Mouse (Mus musculus) spleen, postnatal 10 days (tissue): ENCODE data around the gene Fbxo33.
"Not testable (repeated sequence)": the region's sequence is repeated elsewhere in the genome, so short reads cannot be mapped to it uniquely, and the experiment has no call there.

Experiments
- DNase-seq, 2 experiments: peaks; one replicate each; pipeline ENCODE4 v3.0.0; 2021 to 2022; ENCODE audit warnings: low spot score in 2 of 2

Fbxo33 gene

DNA sequence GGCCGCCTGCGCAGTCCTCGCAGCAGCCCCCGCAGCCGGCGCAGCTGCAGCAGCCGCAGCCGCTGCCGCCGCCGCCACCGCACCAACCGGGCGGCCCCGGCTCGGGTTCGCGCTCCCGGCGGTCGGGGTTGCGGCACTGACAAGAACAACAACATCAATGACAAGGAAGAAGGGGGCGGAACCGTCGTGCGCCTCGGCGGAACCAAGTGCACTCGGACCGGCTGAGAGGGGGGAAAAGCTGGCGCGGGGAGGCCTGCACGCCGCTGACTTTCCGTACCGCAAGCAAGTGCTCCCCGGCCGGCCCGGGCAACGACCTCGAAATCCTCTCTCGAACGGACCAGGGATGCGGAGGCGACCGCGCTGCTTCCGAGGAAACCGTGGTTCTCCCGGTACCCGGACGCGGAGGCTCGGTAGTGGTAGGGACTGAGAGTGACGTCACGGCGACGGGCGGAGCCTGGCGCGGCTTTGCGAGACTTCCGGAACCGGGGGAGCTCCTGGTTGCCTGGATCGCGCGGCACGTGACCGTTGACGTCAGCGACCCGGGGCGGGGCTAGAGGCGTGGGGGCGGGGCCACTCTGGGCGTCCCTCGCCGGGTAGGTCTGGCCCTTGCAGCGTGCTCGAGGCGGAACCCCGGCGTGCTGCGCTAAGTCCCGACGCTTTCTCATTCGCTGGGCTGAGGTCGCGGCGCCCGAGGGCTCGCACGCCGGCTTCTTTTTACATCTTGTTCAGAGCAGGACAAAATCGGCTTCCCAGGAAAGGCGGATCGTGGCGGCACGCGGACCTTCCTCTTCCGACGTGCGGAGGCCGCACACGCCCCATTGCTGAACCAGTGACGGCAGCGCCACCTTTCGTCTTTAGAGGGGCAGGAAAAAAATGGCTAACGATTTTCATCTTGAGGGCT, at the start of gene Fbxo33:
Gene Fbxo33, minus strand, starts transcription at position 401 of the 901 bp plus-strand sequence.
- DNase-seq: peak; percentile 97 to 98

DNA sequence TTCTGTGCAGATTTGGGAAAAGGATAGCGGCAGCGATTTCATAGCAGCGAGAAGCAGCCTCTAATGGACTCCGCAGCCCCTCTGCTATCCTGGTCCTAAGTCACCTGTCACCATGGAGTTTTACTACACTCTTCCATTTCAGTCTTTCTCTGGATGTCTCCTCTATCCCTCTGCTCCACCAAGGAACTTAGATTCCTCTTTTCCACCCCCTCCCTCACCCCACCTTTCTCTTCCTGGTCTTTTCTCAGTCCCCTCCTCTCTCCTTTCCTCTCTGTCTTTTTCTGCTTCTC, 46.4 kb upstream of the Fbxo33 start:
- DNase-seq: no peak

DNA sequence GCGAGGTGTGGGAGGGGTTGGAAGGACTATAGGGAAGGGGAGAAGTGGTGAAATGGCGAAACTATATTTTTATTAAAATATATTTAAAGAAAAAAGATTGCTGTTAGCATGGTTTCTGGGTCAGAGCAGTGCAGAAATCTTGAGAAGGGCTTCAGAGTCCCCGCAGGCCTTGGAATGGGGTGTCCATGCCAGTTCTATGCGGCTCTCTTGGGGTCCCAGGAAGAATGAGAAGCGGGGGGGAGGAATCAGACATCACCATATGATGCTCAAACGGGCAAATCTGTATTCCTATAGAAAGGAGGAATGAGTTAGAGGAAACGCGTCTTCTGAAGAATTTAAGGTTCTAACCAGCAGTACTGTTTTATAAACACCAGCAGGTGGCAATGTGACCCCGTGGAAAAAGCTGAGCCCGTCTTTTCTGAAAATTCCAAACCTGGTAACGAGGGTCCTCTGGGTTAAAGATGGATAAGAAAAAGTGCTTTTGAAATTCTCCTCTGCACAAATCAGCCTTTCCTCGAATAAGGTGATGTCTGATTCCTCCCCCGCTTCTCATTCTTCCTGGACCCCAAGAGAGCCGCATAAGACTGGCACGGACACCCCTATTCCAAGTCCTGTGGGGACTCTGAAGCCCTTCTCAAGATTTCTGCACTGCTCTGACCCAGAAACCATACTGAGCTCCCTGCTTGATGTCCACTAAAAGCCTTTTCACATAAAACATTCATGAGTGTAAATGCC, 45.8 kb upstream of the Fbxo33 start:
- DNase-seq: no peak

DNA sequence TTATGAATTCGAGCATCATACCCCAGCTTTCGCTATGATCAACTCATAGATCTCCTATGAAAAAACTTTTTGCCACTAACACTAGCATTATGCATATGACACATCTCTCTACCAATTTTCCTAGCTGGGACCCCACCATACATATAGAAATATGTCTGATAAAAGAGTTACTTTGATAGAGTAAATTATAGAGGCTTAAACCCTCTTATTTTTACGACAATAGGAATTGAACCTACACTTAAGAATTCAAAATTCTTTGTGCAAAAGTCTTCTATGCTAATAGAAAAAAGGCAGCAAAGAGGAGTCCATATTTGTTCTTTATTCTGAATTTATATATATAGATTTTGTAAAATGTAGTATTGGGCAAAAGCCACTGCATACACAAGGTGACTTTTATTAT, 43.3 kb upstream of the Fbxo33 start:
- no peak for DNase-seq

DNA sequence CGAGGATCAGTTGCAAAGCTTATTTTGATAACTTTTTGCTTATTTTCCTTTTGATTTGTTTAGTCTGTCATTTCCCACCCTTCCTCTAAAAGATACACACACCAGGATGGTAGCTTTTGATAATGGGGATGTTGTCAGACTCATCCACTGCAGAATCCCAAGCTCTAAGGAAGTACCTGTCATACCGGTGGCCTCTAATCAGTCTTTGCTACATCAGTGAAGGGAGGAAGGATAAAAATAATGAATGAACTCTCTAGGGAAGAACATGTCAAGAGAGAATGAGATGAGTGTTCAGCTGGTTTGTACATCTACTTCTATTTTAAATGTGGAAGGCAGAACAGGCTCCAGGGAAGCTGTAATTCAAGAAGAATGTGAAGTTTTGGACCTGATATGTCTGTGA, 41.3 kb upstream of the Fbxo33 start:
- DNase-seq: no peak

DNA sequence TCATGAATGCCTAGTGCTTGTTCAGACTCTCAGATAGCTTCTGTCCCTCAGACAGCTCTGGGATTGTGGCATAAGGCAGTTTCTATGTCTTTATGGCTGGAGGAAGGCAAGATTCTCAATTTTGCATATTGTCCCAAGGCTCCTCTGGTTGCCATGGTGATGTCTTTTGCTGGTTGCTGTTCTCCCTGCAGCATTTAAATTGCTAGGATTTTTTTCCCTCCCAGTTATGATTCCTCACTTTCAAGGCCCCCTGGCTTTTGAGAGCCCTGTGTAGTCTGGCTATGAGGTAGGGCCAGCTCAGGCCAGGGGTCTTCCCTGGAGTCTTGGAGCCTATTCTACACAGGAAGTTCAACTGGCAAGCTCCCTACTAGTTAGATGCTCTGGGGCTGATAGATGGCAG, 40.8 kb upstream of the Fbxo33 start:
- DNase-seq: no peak

DNA sequence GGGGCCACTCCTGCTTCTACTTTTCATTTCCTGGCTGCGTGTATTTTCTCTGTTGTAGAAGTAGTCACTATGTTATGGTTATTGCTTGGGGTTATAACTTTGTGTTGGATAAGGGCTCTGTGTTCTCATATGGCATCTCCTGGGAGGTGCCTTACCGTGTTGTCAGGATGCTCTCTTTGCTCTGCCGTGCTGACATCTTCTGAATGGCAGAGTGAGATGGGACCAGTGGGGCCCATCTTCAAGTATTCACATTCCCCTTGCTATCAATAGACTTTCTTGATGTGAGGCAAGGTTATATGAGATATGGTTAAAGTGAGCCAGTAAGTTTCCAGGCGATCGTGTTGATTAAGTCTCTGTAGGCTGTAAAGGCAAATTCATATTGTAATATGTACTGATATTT, 39.5 kb upstream of the Fbxo33 start:
- no peak for DNase-seq

DNA sequence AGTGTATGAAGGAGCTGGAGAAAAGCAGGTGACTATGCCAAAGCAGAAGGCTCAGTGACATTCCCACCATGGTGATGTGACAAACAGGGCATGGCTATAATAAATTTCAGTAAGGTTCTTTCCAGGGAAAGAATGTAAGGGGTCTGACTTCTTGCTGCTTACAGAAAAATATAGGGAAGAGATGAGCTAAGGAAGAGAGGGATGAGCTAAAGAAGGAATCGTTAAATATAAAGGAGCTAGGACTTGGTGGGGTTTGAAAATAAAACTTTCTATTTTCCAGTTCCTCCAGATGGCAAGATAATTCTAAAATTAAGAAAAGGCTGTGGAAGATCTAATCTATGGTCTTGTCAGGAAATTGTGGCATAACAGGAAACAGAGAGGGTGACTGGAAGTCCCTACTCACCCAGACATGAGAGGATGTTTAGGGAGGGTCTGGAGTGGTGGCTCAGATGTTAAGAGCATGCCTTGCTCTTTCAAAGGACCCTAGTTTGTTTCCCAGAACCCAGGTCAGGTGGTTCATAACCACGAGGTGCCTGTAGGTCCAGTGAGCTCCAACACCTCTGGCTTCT, 30.8 kb upstream of the Fbxo33 start:
- DNase-seq: no peak

DNA sequence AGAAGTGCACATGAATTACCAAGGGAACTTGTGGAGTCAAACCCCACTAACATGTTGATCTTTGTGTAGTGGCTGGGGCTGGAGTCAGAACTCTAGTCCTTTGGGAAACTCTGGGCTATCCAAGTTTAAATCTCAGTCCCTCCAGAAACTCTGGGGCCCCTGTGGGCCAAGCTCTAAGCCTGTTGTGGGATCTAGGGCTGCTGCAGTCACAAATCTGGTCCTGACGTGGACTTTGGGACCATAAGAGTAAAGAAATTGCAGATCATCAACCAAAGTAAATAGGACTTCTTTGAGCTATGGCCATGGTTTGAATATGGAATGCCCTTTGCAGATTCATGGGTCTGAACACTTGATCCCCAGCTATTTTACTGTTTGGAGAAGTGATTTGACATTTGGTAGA, 29.4 kb upstream of the Fbxo33 start:
- no peak for DNase-seq

DNA sequence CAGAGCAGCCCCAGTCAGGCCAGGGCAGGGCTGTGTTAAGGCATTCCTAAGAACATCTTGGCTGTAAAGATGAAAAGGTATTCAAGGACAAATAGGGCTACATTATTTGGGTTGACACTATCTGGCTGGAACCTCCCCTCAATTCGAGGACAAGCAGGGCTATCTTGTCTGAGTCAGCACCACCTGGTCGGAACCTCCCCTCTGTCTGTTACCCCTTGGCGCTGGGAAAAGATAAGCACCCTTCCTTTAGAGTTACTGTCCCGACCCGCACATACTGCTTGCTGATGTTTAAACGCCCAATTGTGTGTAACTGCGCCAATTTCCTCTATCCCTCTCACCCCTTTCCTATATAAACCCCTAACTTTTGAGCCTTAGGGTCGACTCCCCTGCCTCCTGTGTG, 21.5 kb upstream of the Fbxo33 start:
- DNase-seq: not testable (repeated sequence)

DNA sequence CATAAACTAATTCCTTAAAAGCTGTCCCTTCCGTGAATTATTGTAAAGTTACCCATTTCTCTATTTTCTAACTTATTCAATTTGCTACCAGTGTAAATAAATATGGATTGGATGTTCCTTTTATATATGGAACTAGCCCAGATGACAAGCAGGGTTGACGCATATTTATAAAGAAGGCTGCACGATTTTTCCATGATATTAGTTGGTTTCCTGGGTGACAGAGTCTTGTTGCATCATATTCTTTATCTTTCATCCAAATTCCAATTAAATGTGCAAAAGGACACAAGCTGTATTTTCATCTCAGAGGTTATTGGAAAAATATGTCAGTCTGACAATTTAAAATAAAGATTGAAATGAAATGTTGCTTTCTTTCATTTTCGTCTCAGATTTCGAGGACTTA, 18.9 kb upstream of the Fbxo33 start:
- no peak for DNase-seq

DNA sequence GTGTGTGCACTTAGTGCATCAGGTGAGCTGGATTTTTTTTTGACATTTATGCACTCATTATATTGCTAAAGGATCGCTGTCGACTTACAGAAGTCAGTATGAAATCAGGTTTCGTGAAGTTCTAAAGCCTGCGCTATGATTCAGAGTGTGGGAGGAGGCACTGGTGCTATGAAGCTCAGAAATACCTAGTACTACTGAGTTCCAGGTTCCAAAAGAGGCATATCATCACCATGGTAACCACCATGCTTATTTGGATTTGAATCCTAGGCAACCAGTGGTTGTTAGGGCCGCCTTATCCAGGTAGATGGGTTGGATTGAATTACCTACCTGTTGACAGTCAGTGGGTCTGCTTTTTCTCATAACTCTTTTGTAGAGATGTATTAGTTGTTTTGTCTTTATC, 8.9 kb upstream of the Fbxo33 start:
- no peak for DNase-seq

DNA sequence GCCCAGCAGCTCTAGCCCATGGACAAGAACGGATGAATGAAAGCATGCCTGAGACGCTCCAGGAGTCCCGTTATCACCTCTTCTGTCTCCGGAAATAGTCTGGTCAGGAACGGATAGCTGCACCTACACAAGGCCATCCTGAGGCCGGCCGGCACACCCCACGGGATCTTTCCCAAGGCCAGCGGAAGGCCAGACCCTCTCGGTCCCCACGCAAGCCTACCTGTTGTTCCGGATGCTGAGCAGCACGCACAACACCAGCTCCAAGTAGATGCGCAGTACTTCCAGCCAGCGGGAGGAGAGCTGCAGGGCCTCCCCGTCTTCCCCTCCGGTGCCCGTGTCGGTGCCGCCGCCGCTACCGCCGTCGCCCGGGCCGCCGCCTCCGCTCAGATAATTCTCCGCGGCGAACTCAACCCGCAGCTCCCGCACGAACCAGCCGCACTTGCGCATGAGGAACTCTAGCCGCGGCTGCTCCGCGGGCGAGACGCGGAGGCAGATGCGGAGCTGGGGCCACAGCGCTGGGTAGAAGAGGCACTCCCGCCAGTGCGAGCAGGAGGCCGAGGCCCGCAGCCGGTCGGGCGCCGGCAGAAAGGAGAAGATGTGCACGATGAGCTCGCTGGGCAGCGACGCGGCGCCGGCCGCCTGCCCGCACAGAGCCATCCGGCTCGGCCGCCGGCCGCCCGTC, 744 bp downstream of the Fbxo33 start:
- DNase-seq: peak; percentile 68

DNA sequence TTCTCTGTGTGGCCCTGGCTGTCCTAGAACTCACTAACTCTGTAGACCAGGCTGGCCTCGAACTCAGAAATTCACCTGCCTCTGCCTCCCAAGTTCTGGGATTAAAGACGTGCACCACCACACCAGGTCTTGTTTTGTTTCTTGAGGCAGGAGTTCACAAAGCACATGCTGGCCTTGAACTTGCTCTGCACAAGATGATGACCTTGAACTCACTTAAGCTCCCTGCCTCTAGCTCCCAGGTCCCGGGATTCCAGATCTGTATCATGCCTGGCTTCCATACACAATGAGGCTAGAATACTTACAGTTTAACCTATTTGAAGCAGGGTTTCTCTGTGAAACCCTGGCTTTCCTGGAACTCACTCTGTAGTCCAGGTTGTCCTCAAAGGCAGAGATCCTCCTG, 2.2 kb downstream of the Fbxo33 start:
- DNase-seq: no peak

DNA sequence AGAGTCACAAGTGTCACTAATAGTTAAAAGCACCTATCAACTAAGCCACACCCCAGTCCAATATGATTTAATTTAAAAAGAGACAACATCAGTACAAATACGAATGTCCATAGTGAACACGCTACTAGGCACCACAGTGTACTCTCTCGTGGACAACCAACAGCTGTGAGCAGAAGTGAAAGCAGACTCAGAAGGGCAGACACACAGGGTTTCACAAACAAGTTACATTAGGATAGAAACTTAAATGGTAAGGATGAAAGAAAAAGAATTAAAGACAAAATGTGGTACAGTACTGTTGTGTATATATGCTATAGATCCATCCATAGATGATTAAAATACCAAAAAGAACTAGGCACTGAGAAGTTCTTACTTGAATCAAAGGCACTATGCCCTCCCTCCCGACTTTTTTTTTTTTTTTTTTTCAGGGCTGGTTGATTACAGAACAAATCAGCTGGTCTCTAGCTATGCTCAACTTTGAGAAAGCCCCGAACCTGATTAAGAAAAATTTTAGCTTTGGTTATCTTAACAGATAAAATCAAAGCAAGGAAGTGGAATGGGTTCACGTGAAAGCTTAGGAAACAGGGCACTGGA, 2.8 kb downstream of the Fbxo33 start:
- no peak for DNase-seq

DNA sequence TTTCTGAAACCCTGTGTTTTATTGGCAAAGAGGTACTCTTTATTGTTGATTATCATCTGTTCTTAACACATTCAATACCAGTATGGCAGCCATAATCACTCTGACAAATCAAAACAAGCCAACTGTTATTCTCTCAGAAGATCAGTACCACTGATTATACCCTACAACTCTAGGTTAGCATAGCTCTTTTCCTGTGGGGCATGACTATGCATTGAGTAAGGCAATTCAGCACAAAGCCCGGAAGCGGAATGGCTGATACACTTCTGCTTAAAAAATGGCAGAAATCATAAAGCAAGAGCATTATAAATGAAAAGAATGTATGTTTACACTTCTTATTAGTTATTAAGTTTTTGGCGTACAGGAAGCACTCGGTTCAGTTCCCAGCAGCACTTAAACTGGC, 3.3 kb downstream of the Fbxo33 start:
- no peak for DNase-seq

DNA sequence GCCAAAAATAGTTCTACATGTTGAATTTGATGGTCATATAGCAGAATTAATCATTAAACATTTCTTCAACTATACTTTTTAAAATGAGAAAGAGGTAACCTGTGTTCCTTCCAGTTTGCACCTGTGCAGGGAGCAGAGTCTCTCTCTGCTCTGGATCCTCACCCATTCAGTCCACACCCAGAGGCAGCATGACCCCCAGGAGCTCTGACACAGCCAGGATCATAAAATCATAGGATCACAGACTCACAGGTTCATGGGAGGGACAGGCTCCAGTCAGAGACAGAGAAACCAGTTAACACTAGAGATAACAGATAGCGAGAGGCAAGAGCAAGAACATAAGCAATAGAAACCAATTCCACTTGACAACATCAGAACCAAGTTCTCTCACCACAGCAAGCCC, 11.7 kb downstream of the Fbxo33 start:
- no peak for DNase-seq

DNA sequence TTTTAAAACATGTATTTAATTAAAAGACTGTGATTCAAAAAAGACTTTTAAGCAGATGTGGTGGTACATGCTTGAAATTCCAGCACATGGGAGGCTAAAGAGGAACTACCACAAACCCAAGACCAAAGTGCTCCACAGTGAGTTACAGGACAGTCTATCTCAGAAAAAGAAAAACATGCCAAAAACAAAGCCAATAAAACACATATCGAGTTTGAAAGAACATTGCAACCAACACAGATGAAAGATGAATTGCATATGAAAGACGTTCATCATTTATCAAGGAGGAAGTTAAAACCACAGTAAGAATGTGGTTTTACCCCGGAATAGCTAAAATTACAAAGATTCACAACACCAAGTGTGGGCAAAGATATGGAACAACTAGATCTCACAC, 12.5 kb downstream of the Fbxo33 start:
- DNase-seq: no peak

DNA sequence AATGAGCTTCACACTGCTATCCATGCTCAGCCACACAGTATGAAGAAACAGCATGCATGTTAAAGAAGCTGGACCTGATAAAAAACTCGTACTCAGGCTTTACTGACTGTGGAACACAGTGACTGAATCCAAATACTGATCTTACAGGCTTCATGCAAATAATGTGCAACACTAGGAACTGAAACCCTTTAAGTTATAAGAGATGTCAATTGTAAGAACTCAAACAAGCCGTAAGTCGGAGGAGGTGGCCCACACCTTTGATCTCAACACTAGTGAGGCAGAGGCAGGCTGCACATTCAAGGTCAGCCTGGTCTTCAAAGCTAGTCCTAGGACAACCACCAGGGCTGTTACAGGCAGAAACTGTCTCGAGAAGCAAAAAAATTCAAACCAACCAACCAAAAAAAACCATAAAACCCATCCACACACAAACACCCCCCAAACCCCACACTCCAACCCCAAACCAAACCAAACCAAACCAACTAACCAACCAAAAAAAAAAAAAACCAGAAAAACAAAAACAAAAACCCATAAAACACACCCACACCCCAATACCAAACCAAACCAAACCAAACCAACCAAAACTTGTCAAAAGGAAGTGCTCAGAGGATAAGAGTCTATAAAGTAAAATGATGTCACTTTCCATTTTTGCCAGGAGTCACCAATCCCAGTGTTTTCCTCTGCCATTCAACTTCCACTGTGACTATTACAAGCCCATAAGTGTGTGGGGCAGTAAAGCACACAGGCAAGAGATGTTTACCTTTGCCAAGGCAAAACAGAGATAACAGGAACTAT, 13.1 kb downstream of the Fbxo33 start:
- DNase-seq: peak in 1 of 2 experiments; percentile 34

DNA sequence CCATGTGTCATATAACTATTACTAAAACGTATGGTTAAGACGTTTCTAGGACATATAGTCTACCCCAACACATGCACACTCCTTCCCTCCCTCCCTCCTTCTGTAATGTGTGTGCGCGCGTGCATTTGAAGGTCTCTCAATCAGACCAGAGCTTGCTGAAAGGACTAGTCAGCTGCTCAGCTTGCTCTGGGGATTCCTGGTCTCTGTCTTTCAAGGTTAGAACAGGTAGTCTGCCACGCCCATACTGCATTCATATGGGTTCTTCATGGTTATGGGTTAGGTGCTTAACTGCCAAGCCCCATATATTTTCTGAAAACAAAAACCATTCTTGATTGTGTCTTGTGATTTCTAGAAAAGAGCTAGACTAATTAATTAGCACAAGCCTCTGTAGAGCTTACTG, 14.0 kb downstream of the Fbxo33 start:
- DNase-seq: no peak

DNA sequence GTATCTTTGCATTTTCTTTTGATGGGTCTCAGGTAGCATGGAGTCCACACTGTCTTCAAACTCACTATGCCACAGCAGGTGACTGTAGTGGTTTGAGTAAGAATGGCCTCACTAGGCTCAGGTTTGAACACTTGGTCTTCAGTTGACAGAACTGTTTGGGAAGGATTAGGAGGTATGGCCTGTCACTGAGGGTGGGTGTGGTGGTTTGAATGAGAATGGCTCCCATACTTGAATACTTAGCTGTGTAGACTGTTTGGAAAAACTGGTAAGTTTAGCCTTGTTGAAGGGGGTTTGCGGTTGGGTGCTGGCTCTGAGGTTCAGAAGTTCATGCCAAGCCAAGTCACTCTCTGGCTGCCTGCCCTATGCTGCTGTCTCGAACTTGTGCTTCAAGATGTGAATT, 20.2 kb downstream of the Fbxo33 start:
- no peak for DNase-seq
